Mouse (Mus musculus) 3134 (cell line): ENCODE results near the gene A130010J15Rik.

Experiments
- DNase-seq: peaks from one replicate; pipeline ENCODE4 v3.0.0-alpha.2; 2011; ENCODE audit warnings: low spot score; ENCODE audit not compliant: insufficient read length; ENCODE audit errors: extremely low read depth

A130010J15Rik gene

DNA sequence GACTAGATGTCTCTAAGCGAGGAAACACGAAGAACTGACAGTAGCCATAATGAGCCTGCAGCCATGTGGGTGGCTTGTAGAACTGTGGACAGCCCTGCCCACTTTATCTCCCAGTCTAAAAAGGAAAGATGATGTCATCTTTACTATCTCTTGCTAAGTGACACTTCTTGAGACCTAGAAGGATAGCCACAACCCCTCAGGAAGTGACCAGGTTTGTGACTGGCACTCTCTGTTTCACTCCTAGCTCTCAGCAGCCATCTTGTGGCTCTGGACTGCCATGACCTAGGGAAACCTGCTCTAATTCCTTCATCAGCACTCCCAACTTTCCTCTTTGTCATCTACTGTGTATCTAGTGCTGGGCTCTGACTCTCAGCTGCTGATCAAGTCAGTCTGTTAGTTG is 30.5 kb downstream of the A130010J15Rik start:
- DNase-seq, result no peak

DNA sequence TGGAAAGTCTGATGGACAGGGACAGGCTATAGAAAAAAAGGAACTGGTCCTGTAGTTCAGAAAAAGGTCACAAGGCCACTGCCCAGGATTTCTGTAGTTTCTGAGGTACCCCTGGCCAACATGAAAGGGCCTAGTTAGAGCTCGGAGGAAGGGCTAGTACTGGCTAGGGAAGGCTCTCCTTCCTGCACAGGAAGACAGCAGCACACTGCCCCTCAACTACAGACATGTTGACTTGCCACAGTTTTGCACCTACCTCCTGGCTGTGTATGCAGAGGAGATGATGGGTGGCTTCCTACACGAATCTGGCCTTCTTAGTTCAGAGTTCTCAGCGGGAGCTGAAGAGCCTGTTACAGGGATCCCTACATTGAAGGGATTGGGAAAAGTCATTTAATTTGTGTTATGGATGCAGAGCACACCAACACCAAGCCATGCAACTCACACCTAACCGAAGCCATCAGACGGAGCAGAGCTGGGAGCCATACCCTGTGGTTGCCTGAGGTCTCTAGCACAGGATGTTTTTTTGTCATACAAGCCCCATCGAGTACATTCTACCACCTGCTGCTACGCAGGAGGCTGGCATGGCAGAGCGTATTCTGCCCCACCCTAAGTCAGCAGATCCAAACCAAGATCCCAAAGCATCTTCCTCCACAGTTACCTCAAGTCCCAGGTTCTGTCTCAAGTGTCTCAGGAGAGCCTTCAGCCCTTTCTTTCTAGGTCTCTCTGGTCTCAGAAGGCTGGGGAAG is 33.0 kb downstream of the A130010J15Rik start:
- DNase-seq, result no peak

DNA sequence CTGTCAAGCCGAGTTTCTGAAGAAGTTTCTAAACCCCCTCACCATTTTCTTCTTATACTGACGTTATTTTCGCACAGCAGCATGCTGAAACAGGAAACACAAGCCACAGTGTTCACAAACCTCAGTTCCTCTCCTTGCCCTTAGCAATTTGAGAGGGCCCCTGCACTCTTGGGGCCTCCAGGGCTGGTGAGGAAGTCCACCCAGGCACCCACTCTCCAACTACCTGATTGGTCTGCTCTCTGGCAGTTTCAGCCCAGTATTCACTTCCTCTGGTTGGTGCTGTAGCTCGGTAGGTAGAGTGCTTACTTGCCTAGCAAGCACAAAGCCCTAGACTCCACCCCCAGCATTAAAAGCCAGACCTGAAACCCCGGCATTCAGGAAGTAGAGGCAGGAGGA is 33.5 kb downstream of the A130010J15Rik start, which contains the start of gene Traf3ip3:
Gene Traf3ip3 (minus strand): TSS at position 321 of the 396 bp plus-strand sequence.
- no peak for DNase-seq

DNA sequence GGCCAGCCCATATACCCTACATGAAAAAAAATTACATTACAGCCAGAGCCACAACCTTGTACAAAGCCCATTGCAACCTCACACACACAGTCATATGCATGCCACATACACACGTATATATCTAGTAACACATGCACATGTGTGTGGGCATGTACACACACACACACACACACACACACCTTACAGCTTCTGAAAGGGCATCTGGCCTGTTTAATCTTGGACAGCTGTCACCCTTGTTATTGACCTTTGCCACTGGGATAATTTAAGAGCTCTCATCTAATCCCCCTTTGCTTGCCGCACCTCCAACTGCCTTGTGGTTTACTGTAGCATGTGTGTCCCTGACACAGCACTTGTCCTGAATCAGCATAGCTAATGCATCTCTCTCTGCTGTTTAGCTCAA is 36.0 kb downstream of the A130010J15Rik start:
- no peak for DNase-seq

DNA sequence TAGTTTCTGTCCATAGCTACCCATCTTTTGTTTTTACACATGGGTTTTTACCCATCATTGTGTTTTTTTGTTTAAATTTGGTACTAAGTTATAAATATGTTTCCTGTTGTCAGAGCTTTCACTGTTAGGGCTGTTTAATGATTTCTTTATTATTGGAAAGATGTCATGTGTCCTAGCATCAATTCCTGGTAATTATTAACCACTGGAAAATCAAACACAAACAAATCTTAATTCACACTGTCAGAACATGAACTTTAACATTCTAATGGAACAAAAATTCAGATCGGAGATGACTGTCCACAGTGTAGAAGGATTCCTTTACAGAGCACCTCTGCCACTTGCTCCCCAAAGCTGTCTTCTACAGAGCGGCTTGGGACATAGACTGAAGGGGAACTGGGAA is 37.6 kb downstream of the A130010J15Rik start:
- DNase-seq, result no peak

DNA sequence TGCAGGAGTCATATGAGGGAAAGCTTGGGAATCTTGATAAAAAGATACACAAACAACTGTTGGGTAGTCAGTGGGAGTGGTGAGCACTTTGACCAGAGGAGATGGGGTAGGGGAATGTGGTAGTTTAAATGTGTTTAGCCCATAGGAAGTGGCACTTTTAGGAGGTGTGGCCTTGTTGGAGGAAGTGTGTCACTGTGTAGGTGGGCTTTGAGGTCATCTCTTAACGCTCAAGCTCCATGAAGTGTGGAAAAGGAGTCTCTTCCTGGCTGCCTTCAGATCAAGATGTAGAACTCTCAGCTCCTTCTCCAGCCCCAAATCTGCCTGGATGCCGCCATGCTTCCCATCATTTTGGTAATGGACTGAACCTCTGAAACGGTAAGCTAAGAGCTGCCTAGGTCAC is 39.7 kb downstream of the A130010J15Rik start, which contains the start of gene Lamb3:
Gene Lamb3 (plus strand): TSS at position 197 of the 400 bp plus-strand sequence.
- DNase-seq, result no peak

DNA sequence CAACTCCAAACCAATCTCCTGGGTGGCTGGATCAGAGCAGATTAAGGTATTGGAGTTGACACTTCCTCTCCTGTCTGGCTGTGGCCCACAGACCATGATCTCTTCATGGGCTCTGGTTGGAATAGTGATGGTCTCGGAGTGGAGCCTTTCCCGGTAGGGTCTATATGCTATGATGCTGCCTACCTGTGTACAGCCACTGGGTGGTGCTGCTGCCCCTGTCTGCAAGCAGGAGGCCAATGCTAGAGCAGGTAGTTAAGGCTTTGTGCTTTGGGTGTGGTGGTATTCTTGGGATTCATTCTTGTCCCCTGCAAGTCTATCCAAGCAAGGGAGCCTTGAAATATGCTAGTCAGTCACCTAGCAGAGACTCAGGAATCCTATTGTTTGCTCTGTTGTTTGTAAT is 40.3 kb downstream of the A130010J15Rik start:
- no peak for DNase-seq

DNA sequence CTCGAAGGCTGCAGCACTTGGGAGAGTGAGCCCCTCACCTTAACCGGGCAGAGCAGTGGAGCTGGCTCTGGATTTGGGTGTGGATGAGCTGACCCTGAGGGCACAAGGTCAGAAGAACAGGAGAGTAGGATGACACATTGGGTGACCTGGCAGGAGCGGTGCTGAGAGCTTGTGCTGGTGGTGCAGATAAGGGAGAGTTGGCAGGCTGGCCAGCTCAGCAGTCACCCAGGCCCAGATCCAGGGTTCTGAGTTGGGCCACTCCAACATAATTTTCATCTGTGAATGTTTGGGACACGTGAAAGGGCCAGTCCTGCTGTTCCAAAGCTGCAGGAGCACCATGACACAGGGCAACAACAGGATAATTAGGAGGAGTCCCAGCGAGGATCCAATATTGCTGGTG is 43.5 kb downstream of the A130010J15Rik start:
- no peak for DNase-seq

DNA sequence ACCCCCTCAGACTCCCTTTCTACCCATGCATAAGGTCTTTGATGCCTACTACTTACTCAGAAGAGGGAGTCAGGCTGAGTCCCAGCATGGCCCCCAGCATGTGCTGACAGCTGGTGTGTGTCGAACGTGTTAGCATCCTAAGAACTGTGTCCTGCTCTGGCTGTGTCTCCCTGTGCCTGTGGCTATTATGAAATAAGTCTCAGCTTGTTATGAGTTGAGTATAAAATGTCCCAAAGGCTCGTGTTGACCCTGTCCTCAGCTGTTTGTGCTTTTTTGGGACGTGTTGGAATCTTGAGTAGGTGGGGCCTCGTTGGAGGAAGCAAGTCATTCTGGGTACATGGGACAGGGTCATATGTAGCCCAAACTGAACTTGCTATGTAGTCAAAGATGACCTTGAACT is 46.2 kb downstream of the A130010J15Rik start:
- DNase-seq, result no peak

DNA sequence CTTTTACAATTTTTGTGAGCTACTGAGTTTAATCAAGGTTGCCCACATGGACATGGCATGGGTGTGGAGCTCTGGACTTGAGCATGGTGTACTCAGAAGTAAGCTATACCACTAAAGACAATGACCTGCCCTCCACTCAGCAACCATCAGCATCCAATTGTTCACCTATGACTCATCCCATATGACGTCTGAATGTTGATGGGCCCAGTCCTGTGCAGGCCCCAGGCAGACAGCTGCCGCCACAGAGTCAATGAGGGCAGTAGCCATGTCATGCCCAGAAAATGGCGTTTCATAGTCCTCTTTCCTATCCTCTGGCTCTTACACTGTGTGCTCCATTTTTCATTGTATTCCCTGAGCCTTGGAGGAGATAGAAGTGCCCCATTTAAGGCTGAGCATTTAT is 48.2 kb downstream of the A130010J15Rik start:
- DNase-seq, result no peak

DNA sequence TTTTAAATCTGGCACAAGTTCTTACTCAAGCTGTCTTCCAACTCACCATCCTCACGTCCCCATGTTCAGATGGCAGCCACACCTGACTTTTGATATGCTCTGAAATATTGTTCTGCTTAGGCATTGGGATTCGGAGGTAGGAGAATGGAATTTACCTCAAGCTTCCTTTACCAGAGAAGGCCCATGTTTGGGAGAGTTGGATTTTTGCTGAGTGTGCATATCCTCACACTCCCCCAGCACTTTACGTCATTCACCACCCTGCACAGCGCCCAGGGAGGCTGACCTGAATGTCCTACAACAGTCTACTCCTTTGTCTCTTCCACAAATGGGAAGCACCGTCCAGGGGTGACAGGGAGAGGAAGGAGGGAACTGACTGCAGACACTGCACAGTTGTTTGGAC is 52.6 kb downstream of the A130010J15Rik start:
- DNase-seq, result no peak

DNA sequence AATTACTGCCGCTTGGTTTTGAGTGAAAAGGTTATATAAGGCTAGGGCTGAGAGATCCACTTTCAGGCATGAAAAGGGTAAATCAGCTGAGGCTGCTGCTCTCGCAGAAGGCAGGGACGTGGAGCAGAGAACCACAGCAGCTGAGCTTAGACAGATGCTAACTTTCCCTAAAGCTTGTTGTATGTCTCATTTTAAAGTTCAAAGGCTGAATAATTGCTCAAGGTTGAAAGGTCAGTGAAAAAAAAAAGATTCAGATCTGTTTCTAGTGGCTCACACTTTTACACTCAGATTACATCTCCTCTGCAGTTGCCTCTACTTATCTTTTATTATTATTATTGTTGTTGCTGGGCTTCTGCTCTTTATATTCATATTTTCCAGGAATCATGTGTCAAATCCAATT is 57.7 kb downstream of the A130010J15Rik start:
- DNase-seq, result no peak

DNA sequence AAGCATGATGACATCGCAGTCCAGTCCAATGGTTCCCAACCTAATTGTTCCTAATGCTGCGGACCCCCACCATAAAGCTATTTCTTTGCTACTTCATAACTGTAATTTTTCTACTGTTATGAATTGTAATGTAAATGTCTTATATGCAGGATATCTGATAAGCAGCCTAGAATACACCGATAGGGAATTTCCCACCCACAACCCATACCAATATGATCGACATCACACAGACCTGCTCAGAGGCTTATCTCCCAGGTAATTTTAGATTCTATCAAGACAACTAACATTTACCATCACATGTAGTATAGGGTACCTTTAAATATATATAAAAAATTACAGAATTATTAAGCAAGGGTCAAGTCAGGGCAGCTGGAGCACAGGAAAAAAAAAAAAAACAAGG is 58.3 kb downstream of the A130010J15Rik start:
- no peak for DNase-seq

DNA sequence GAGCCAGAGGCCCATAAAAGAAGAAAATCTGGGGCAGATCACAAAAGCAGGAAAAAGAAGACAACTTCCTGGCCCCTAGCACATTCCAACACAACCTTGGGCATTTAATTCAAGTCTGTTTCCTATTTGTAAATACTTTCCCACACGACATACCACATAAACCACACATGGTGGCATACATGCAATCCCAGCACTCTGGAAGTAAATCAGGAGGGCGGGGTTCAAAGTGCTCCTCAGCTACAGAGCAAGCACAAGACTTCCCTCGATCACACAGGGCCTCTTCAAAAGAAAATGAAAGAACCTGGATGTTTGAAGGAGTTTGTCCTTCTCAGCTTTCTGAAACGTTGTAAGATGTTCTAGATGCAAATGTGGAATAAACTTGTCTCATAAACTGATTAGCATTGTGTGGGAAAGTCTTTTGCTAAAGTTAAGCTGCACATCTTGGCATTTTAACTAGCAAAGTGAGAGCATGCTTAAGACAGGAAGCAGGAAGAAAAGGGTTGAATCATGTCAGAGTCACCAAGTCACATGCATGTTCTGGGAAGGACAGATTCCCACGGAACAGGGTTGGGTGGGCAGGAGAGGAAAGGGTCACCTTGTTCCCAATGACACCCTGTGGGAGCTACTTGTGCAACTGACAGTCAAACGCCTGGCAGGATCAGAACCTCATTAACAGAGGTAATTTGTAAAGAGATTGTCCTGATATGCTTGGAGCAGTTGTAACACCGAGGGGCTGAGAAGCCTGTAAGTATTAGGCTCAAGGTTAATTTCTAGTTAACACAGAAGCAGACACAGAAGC is 59.1 kb downstream of the A130010J15Rik start:
- DNase-seq, result peak; percentile 37
